Mouse (Mus musculus) heart, embryonic 10.5 days (tissue): ENCODE results near the gene Nxn. TPM values are rescaled to one million over a fixed set of nuclear protein-coding genes. Genes with fewer than 3 reads are reported as not detected.

Source experiments
- DNase-seq: peaks from one replicate; pipeline ENCODE4 v3.0.0-alpha.2; 2017; ENCODE audit warnings: low spot score
- H3K27ac ChIP-seq: fragments of 300-500 bp; sonication (generic); 2 replicates; pipeline ENCODE4 v1.5.1; 2016; ENCODE audit warnings: mild to moderate bottlenecking
- H3K27me3 ChIP-seq: fragments of 300-500 bp; sonication (generic); 2 replicates; pipeline ENCODE4 v1.6.1; 2016; ENCODE audit warnings: mild to moderate bottlenecking; ENCODE audit not compliant: poor library complexity, insufficient read depth, severe bottlenecking
- H3K36me3 ChIP-seq: fragments of 300-500 bp; sonication (generic); 2 replicates; pipeline ENCODE4 v1.6.1; 2016; ENCODE audit warnings: mild to moderate bottlenecking, moderate library complexity
- H3K4me1 ChIP-seq: fragments of 300-500 bp; sonication (generic); 2 replicates; pipeline ENCODE4 v1.6.1; 2016; ENCODE audit warnings: mild to moderate bottlenecking
- H3K4me3 ChIP-seq: fragments of 300-500 bp; sonication (generic); 2 replicates; pipeline ENCODE4 v1.5.1; 2016; ENCODE audit warnings: mild to moderate bottlenecking, moderate library complexity
- H3K9me3 ChIP-seq: fragments of 300-500 bp; sonication (generic); 2 replicates; pipeline ENCODE4 v1.6.1; 2016; ENCODE audit warnings: mild to moderate bottlenecking, moderate library complexity
- WGBS: fragments of 180-500 bp; shearing (Covaris S2); methylation state at CpG from one replicate; pipeline ENCODE4 v1.1.7; 2016; 5-methylcytosine and 5-hydroxymethylcytosine counted together
- polyA plus RNA-seq: library from polyadenylated mRNA; unstranded; fragments of >200 nt; fragmentation: Nextera tagmentation; extraction: Ambion mirVana; gene quantifications from 2 replicates; pipeline ENCODE4 v1.2.1, GENCODE M21; 2016

Nxn gene
- polyA plus RNA-seq, 1 experiment from 2014 or later = 34.5 TPM

DNA sequence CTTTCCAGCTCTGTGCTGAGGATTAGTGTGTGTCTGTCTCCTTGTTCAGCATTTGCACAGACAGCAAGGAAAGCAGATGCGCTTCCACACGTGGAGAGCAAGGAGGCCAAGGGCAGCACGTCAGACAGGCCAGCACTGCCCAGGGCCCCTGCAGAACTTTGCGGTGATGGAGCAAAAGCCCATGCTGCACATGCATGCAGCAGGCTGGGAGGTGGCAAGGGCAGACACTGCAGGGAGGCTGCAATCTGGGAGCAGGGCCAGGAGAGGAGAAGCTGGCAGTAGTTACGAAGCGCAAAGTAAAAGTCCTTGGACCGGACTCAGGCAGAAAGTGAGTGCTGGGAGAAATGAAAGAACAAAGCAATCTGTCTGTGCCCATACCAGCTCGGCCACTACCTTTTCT, 19.5 kb upstream of the Nxn start:
- no peaks in the 10 kb centered on the region for H3K9me3 ChIP-seq
- no peak overlapping the region for H3K4me3 ChIP-seq
- peaks cover 98% of the 10 kb centered on the region for H3K36me3 ChIP-seq
- no peaks in the 10 kb centered on the region for H3K27me3 ChIP-seq
- H3K4me1 ChIP-seq = peaks cover 4% of the 10 kb centered on the region; the same call in 1 of the 2 replicates
- no peak for DNase-seq
- WGBS = 85% methylated on average over 8 of the region's 8 CpGs
- H3K27ac ChIP-seq = no peak overlapping the region

DNA sequence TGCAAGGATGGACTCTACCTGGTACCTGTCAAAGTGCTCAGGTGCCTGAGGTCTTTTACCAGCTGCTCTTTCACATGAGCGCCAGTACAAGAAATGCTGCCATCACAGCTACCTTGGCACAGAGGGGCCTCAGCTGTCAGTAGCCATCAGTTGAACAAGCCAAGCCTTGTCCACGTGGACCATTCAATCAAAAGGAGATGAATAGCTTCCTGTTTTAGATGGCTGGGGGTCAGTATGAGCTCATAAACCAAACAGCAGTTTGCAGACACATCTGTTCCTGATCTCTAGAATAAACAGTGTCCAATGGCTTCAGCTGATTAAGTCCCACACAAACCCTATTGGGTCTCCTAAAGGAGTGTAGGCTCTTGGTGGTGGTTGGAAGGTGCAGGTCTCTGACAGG, 17.0 kb upstream of the Nxn start:
- Histone ChIP-seq H3K27me3 (no peaks in the 10 kb centered on the region), H3K36me3 (peaks cover 95% of the 10 kb centered on the region), H3K4me1 (peaks cover 7% of the 10 kb centered on the region), H3K4me3 (no peak overlapping the region), H3K27ac (no peak overlapping the region), H3K9me3 (no peaks in the 10 kb centered on the region)
- no peak for DNase-seq
- WGBS = 63% methylated on average over 2 of the region's 2 CpGs

DNA sequence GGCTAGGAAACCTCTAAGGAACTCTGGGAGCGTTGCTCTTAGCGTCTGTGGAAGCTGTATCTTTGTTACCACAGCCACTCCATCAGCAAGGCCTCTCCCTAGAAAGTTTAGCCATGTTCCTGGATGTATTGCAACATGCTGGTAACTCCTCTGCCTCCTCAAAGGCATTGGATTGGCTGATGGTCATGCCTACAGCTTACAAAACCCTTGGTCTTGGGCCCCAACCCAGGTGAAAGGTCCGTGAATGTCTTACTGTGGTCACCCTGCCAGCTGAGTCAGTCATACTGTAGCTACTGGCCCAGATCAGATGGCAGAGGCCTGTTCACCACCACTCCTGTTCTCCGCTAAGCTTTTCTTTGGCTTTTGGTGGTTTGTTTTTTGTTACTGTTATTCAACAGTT, 16.1 kb upstream of the Nxn start:
- WGBS = 93% methylated on average over 4 of the region's 4 CpGs
- DNase-seq = no peak
- Histone ChIP-seq H3K4me1 (peaks cover 5% of the 10 kb centered on the region), H3K4me3 (no peak overlapping the region), H3K27ac (no peak overlapping the region), H3K9me3 (no peaks in the 10 kb centered on the region), H3K27me3 (no peaks in the 10 kb centered on the region), H3K36me3 (peaks cover 90% of the 10 kb centered on the region)

DNA sequence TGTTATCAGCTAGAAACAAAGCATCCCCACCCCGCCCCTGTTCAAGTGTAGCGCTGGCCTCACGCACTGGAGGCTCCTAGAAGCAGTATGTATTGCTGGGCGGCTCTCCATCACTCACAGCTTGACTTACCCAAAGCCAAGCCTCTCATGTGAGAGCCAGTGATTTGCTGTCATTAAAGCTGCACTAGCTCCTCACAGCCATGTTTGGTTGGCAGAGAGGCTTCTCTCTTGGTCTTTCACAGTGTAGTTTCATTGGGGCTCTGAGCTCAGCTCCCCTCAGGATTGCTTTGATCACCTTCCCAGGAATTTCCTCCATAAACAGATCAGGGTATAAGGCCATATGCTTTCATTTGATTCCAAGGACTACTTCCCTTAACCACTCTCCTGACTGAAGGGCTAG, 14.3 kb upstream of the Nxn start:
- H3K4me3 ChIP-seq = no peak overlapping the region
- no peak for DNase-seq
- no peaks in the 10 kb centered on the region for H3K27me3 ChIP-seq
- H3K27ac ChIP-seq = no peak overlapping the region
- 55% methylated on average over 4 of the region's 4 CpGs for WGBS
- H3K36me3 ChIP-seq = peaks cover 82% of the 10 kb centered on the region
- peaks cover 5% of the 10 kb centered on the region for H3K4me1 ChIP-seq
- H3K9me3 ChIP-seq = no peaks in the 10 kb centered on the region

- peaks cover 58% of the 10 kb centered on the region for H3K36me3 ChIP-seq
- H3K4me1 ChIP-seq = peaks cover 10% of the 10 kb centered on the region
- H3K27me3 ChIP-seq = no peaks in the 10 kb centered on the region
- H3K9me3 ChIP-seq = no peaks in the 10 kb centered on the region
- no peak overlapping the region for H3K27ac ChIP-seq
- no peak for DNase-seq
- WGBS = 72% methylated on average over 12 of the region's 12 CpGs
- no peak overlapping the region for H3K4me3 ChIP-seq
Measured at GRCm38 (mm10) chr11:76410826-76411225, 11.9 kb upstream of the Nxn start.

DNA sequence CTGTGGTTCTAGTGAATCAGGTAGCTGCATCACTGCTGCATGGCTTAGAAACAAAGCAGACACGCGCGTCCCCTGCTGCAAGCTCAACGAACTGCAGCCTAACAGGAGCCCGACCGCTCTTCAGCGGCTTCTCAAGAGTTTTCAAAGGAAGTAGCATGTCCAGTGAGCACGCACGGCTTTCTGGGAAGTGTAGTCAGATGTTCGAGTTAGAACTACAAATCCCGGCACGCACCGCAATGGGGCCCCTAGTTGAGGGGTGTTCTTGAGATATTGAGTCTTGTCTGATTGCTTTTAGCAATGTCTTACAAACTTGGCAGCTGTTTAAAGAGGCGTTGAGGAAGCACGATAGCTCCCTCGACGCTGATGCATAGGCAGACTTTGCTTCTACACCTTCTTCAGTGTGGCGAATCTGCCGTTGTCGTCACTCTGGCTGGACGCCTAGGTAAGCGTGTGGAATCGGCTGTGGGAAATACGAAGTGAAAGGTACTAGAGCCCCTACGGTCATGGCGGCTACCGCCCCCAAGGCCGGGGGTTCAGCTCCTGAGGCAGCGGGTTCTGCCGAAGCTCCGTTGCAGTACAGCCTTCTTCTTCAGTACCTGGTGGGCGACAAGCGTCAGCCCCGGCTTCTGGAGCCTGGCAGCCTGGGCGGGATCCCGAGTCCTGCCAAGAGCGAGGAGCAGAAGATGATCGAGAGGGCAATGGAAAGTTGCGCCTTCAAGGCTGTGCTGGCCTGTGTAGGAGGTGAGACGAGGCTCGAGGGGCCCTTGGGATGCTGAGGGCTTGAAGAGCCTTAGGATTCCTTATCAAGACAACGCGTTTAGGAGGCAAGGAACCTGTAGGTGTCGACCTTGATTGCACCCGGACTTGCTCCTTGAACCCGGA, 8.0 kb upstream of the Nxn start, which contains the start of gene Timm22:
TSS of gene Timm22 (plus strand) at position 251 of the 882 bp plus-strand sequence.
- WGBS = under 1% methylated on average over 46 of the region's 46 CpGs
- H3K27me3 ChIP-seq = no peaks in the 10 kb centered on the region
- peak within 1 kb of the TSS; percentile 96 for H3K27ac ChIP-seq
- no peaks in the 10 kb centered on the region for H3K9me3 ChIP-seq
- H3K4me3 ChIP-seq = peak within 1 kb of the TSS; percentile 99
- H3K36me3 ChIP-seq = peaks cover 21% of the 10 kb centered on the region
- peaks cover 5% of the 10 kb centered on the region for H3K4me1 ChIP-seq
- peak; percentile 98 for DNase-seq

DNA sequence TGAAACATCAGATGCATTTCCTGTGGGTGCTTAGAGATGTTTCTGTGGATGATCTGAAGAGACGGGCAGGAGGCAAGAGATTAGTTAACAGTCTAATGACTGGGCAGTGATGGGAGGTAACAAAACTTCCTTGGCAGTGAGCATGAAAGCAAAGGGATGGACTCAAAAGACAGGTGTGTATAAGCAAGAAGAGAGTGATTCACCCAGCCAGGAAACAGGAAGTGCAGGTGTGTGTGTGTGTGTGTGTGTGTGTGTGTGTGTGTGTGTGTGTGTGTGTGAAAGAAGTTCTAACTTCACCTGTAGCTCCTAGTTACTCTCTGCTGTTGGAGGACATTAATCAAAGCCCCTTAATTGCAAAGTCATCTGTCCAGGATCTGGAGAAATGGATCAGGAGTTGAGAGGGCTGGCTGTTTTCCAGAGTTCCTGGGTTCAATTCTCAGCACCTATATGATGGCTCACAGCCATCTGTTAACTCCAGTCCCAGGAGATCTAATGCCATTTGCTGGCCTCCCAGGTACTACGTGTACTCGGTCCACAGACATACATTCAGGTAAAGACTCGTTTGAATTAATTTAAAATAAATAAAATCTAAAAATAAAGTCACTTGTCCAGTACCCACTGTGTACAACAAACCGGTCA, 6.8 kb upstream of the Nxn start:
- Histone ChIP-seq H3K27me3 (no peaks in the 10 kb centered on the region), H3K27ac (no peak overlapping the region), H3K36me3 (peaks cover 12% of the 10 kb centered on the region; the same call in 1 of the 2 replicates), H3K4me1 (peaks cover 5% of the 10 kb centered on the region), H3K4me3 (no peak overlapping the region), H3K9me3 (no peaks in the 10 kb centered on the region)
- WGBS = 70% methylated on average over 5 of the region's 5 CpGs
- DNase-seq = no peak

- Histone ChIP-seq H3K27me3 (no peaks in the 10 kb centered on the region), H3K4me3 (no peak overlapping the region), H3K4me1 (peaks cover 5% of the 10 kb centered on the region), H3K36me3 (peaks cover 10% of the 10 kb centered on the region; the same call in 1 of the 2 replicates), H3K9me3 (no peaks in the 10 kb centered on the region), H3K27ac (no peak overlapping the region)
- 55% methylated on average over 4 of the region's 4 CpGs for WGBS
- DNase-seq = no peak
Measured at GRCm38 (mm10) chr11:76405113-76405512, 6.2 kb upstream of the Nxn start.

DNA sequence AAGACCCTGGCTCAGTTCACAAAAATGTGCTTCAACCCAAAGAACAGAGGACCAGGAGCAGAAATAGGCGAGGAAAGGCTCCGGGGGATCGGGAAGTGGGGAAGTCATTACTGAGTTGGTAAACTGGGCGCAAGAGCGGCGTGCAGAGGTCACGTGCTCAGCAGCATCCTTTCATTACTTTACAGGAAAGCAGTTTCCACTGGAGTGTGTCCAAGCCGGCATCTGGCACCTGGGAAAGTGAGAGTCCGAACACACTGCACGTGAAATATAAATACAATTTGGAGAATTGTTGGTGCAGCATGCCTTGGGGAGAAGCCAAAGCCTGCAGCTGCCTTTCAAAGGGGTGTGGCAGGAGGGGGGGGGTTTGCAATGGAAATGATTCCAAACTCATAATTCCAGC, 2.5 kb upstream of the Nxn start:
- Histone ChIP-seq H3K4me1 (peaks cover 14% of the 10 kb centered on the region), H3K9me3 (no peaks in the 10 kb centered on the region), H3K36me3 (no peaks in the 10 kb centered on the region), H3K27me3 (no peaks in the 10 kb centered on the region), H3K27ac (no peak overlapping the region), H3K4me3 (no peak overlapping the region)
- WGBS = 78% methylated on average over 10 of the region's 10 CpGs
- no peak for DNase-seq

DNA sequence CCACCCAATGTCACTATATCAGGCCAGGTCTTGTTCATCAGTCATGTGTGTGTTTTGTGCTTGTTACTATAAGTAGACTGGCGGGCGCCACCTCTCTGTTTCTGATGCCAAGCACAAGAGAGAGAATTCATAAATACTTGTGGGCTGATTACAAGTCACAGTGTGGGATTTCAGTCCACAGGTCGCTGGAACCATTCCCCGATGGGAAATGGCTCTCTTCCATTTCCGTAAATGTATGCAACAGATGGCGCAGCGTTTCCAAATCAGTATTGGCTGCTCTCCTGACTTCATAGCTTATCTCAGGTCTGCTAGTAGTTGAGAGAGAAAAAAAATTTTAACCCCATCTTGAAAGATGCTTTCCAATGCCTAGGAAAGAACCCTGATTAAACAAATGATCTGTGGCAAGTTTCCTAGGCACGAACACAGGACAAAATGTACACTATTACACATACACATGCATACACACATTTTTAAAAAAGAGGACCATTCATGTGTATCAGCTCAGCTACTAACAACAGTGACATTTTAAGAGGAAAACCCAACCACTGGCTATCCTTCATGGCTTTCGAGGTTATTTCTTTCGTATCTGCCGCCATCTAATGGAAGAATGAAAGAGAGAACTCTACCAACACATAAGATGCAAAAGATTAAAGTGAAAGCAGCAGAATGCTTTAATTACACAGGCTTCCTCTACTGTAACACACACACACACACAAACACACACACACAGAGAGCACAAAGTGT, 819 bp upstream of the Nxn start:
- Histone ChIP-seq H3K36me3 (no peaks in the 10 kb centered on the region), H3K27ac (peak overlapping the region; percentile 93), H3K9me3 (no peaks in the 10 kb centered on the region), H3K4me1 (peaks cover 19% of the 10 kb centered on the region), H3K27me3 (no peaks in the 10 kb centered on the region), H3K4me3 (peak overlapping the region; percentile 83)
- 10% methylated on average over 11 of the region's 11 CpGs for WGBS
- no peak for DNase-seq

DNA sequence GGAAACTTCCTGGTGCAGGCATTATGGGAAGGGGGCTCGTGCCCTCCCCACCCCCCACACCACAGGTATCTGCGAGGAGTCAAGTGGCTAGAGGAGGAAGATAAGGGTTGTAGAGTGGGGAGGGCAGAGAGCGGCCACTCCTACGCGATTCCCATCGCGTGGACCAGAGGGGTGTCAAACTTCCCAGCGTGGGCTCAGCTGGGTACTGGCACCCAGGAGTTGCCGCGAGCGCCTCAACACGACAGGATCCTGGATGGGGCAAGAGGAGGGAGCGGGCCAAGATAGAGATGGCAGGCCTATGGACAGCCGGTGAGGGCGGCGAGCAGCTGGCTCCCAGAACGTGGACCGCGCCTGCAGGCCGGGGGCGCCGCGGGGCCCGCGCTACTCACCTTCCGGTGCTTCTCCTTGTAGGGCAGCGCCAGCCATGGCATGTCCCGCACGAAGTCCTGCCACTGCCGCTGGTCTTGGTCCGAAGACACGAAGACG, 585 bp downstream of the Nxn start:
- Histone ChIP-seq H3K4me1 (peaks cover 19% of the 10 kb centered on the region), H3K36me3 (no peaks in the 10 kb centered on the region), H3K4me3 (peak overlapping the region; percentile 83), H3K27me3 (no peaks in the 10 kb centered on the region), H3K9me3 (no peaks in the 10 kb centered on the region), H3K27ac (peak overlapping the region; percentile 93)
- peak; percentile 80 for DNase-seq
- WGBS = under 1% methylated on average over 33 of the region's 33 CpGs

- Histone ChIP-seq H3K9me3 (no peaks in the 10 kb centered on the region), H3K4me1 (peaks cover 24% of the 10 kb centered on the region), H3K27me3 (no peaks in the 10 kb centered on the region), H3K4me3 (peak overlapping the region; percentile 83), H3K36me3 (no peaks in the 10 kb centered on the region), H3K27ac (peak overlapping the region; percentile 93)
- DNase-seq = no peak
- 2% methylated on average over 26 of the region's 26 CpGs for WGBS
Measured at GRCm38 (mm10) chr11:76397650-76398311, 1.2 kb downstream of the Nxn start.
